Mouse (Mus musculus): Measurements from ENCODE around the gene Slc7a6os. TPM values are rescaled to one million over a fixed set of nuclear protein-coding genes. Genes with fewer than 3 reads are reported as not detected.

Slc7a6os gene
- polyA plus RNA-seq (2012; rRNA removed), result 10.0 and 11.3 TPM in 2 replicates

GRCm38 (mm10) chr8:106210821-106211345, at the start of gene Slc7a6os, which contains the start of gene Prmt7:
Slc7a6os (minus strand) TSS chr8:106210935.
Prmt7 (plus strand) TSS chr8:106210936.
- H3K4me3 ChIP-seq (ENCODE audit: insufficient read depth, low read depth, low read length), result peak within 1 kb of the TSS; percentile 93
- peaks cover 4% of the 10 kb centered on the region; the same call in 1 of the 2 replicates for H3K4me1 ChIP-seq (ENCODE audit: control insufficient read depth, insufficient read depth, low read length)
- H3K27me3 ChIP-seq (replicated peaks; ENCODE audit: control insufficient read depth, insufficient read depth, low read length), result no peaks in the 10 kb centered on the region
- no peak for TF ChIP-seq CTCF (conservative IDR thresholded peaks at IDR 0.05; ENCODE audit: insufficient read depth, insufficient read length, low read depth, low read length)
- TF ChIP-seq POLR2A (IDR thresholded peaks at IDR 0.05; ENCODE audit: low read depth, low read length), result peak; percentile 88
- WGBS, result under 1% methylated on average over 52 of the region's 52 CpGs
- peak within 1 kb of the TSS; percentile 83 for H3K27ac ChIP-seq (ENCODE audit: insufficient read depth, low read depth, low read length)
- DNase-seq, result peak; percentile 97
- H3K36me3 ChIP-seq (ENCODE audit: control insufficient read depth, insufficient read depth, low read length), result no peaks in the 10 kb centered on the region

GRCm38 (mm10) chr8:106259579-106260255, 49.0 kb upstream of the Slc7a6os start:
- no peaks in the 10 kb centered on the region for H3K36me3 ChIP-seq (ENCODE audit: control insufficient read depth, insufficient read depth, low read length)
- TF ChIP-seq POLR2A (IDR thresholded peaks at IDR 0.05; ENCODE audit: low read depth, low read length) (no peak), CTCF (conservative IDR thresholded peaks at IDR 0.05; ENCODE audit: insufficient read depth, insufficient read length, low read depth, low read length) (no peak)
- no peak overlapping the region for H3K4me3 ChIP-seq (ENCODE audit: insufficient read depth, low read depth, low read length)
- no peaks in the 10 kb centered on the region for H3K4me1 ChIP-seq (ENCODE audit: control insufficient read depth, insufficient read depth, low read length)
- 93% methylated on average over 10 of the region's 10 CpGs for WGBS
- no peak overlapping the region for H3K27ac ChIP-seq (ENCODE audit: insufficient read depth, low read depth, low read length)
- H3K27me3 ChIP-seq (replicated peaks; ENCODE audit: control insufficient read depth, insufficient read depth, low read length), result no peaks in the 10 kb centered on the region
- no peak for DNase-seq

- Histone ChIP-seq H3K27ac (ENCODE audit: insufficient read depth, low read depth, low read length) (no peak overlapping the region), H3K27me3 (replicated peaks; ENCODE audit: control insufficient read depth, insufficient read depth, low read length) (no peaks in the 10 kb centered on the region), H3K4me1 (ENCODE audit: control insufficient read depth, insufficient read depth, low read length) (no peaks in the 10 kb centered on the region), H3K4me3 (ENCODE audit: insufficient read depth, low read depth, low read length) (no peak overlapping the region), H3K36me3 (ENCODE audit: control insufficient read depth, insufficient read depth, low read length) (no peaks in the 10 kb centered on the region)
- 61% methylated on average over 1 of the region's 1 CpGs for WGBS
- TF ChIP-seq POLR2A (IDR thresholded peaks at IDR 0.05; ENCODE audit: low read depth, low read length) (no peak), CTCF (conservative IDR thresholded peaks at IDR 0.05; ENCODE audit: insufficient read depth, insufficient read length, low read depth, low read length) (peak; percentile 48)
- peak; percentile 5 for DNase-seq
These were observed 47.4 kb upstream of the Slc7a6os start for GRCm38 (mm10) chr8:106258169-106258568.

GRCm38 (mm10) chr8:106250186-106250585, 39.5 kb upstream of the Slc7a6os start:
- Histone ChIP-seq H3K27me3 (replicated peaks; ENCODE audit: control insufficient read depth, insufficient read depth, low read length) (no peaks in the 10 kb centered on the region), H3K36me3 (ENCODE audit: control insufficient read depth, insufficient read depth, low read length) (no peaks in the 10 kb centered on the region), H3K4me1 (ENCODE audit: control insufficient read depth, insufficient read depth, low read length) (no peaks in the 10 kb centered on the region), H3K27ac (ENCODE audit: insufficient read depth, low read depth, low read length) (no peak overlapping the region), H3K4me3 (ENCODE audit: insufficient read depth, low read depth, low read length) (no peak overlapping the region)
- 81% methylated on average over 4 of the region's 4 CpGs for WGBS
- no peak for TF ChIP-seq POLR2A (IDR thresholded peaks at IDR 0.05; ENCODE audit: low read depth, low read length)
- TF ChIP-seq CTCF (conservative IDR thresholded peaks at IDR 0.05; ENCODE audit: insufficient read depth, insufficient read length, low read depth, low read length), result no peak
- DNase-seq, result no peak

- TF ChIP-seq CTCF (conservative IDR thresholded peaks at IDR 0.05; ENCODE audit: insufficient read depth, insufficient read length, low read depth, low read length), result no peak
- TF ChIP-seq POLR2A (IDR thresholded peaks at IDR 0.05; ENCODE audit: low read depth, low read length), result no peak
- peaks cover 4% of the 10 kb centered on the region for H3K4me1 ChIP-seq (ENCODE audit: control insufficient read depth, insufficient read depth, low read length)
- no peak overlapping the region for H3K27ac ChIP-seq (ENCODE audit: insufficient read depth, low read depth, low read length)
- H3K27me3 ChIP-seq (replicated peaks; ENCODE audit: control insufficient read depth, insufficient read depth, low read length), result no peaks in the 10 kb centered on the region
- 52% methylated on average over 5 of the region's 5 CpGs for WGBS
- DNase-seq, result peak; percentile 82
- H3K4me3 ChIP-seq (ENCODE audit: insufficient read depth, low read depth, low read length), result no peak overlapping the region
- H3K36me3 ChIP-seq (ENCODE audit: control insufficient read depth, insufficient read depth, low read length), result no peaks in the 10 kb centered on the region; the same call in 1 of the 2 replicates
These were observed 26.4 kb upstream of the Slc7a6os start for GRCm38 (mm10) chr8:106237106-106237505.

- WGBS, result 85% methylated on average over 17 of the region's 17 CpGs
- Histone ChIP-seq H3K4me1 (ENCODE audit: control insufficient read depth, insufficient read depth, low read length) (peaks cover 4% of the 10 kb centered on the region), H3K4me3 (ENCODE audit: insufficient read depth, low read depth, low read length) (no peak overlapping the region), H3K36me3 (ENCODE audit: control insufficient read depth, insufficient read depth, low read length) (no peaks in the 10 kb centered on the region; the same call in 1 of the 2 replicates), H3K27ac (ENCODE audit: insufficient read depth, low read depth, low read length) (no peak overlapping the region), H3K27me3 (replicated peaks; ENCODE audit: control insufficient read depth, insufficient read depth, low read length) (no peaks in the 10 kb centered on the region)
- TF ChIP-seq CTCF (conservative IDR thresholded peaks at IDR 0.05; ENCODE audit: insufficient read depth, insufficient read length, low read depth, low read length) (no peak), POLR2A (IDR thresholded peaks at IDR 0.05; ENCODE audit: low read depth, low read length) (no peak)
- DNase-seq, result no peak
These were observed 24.0 kb upstream of the Slc7a6os start for GRCm38 (mm10) chr8:106234567-106235261.

- 58% methylated on average over 3 of the region's 3 CpGs for WGBS
- no peak overlapping the region for H3K4me3 ChIP-seq (ENCODE audit: insufficient read depth, low read depth, low read length)
- H3K36me3 ChIP-seq (ENCODE audit: control insufficient read depth, insufficient read depth, low read length), result no peaks in the 10 kb centered on the region; the same call in 1 of the 2 replicates
- TF ChIP-seq POLR2A (IDR thresholded peaks at IDR 0.05; ENCODE audit: low read depth, low read length) (no peak), CTCF (conservative IDR thresholded peaks at IDR 0.05; ENCODE audit: insufficient read depth, insufficient read length, low read depth, low read length) (no peak)
- no peak for DNase-seq
- no peaks in the 10 kb centered on the region for H3K27me3 ChIP-seq (replicated peaks; ENCODE audit: control insufficient read depth, insufficient read depth, low read length)
- peaks cover 4% of the 10 kb centered on the region for H3K4me1 ChIP-seq (ENCODE audit: control insufficient read depth, insufficient read depth, low read length)
- no peak overlapping the region for H3K27ac ChIP-seq (ENCODE audit: insufficient read depth, low read depth, low read length)
These were observed 22.0 kb upstream of the Slc7a6os start for GRCm38 (mm10) chr8:106232751-106233150.

Data from kidney, adult 2 months (tissue).